Mouse (Mus musculus) liver, adult 2 months (tissue): ENCODE measurements around the gene Ednrb. TPM values are rescaled to one million over a fixed set of nuclear protein-coding genes. Genes with fewer than 3 reads are reported as not detected.

Source experiments
- DNase-seq: peaks from one replicate; pipeline ENCODE4 v3.0.0-alpha.2; 2011; ENCODE audit warnings: low read depth, low spot score; ENCODE audit errors: extremely low read depth
- H3K27ac ChIP-seq: fragments of 200-500 bp; replicated peaks from 2 replicates; pipeline ENCODE4 v1.5.1; 2012; ENCODE audit warnings: low read depth, mild to moderate bottlenecking, control low read depth, inconsistent platforms, low read length; ENCODE audit not compliant: insufficient read depth
- H3K27me3 ChIP-seq: fragments of 200-500 bp; 2 replicates; pipeline ENCODE4 v1.6.1; 2012; ENCODE audit warnings: mild to moderate bottlenecking, moderate library complexity, low read length, inconsistent platforms; ENCODE audit not compliant: control insufficient read depth, insufficient read depth
- H3K36me3 ChIP-seq: fragments of 200-500 bp; 2 replicates; pipeline ENCODE4 v1.6.1; 2012; ENCODE audit warnings: low read length, inconsistent platforms; ENCODE audit not compliant: control insufficient read depth, insufficient read depth
- H3K4me1 ChIP-seq: fragments of 200-500 bp; 2 replicates; pipeline ENCODE4 v1.6.1; 2011; ENCODE audit warnings: low read length; ENCODE audit not compliant: control insufficient read depth, insufficient read depth
- H3K4me3 ChIP-seq: fragments of 200-500 bp; 2 replicates; pipeline ENCODE4 v1.5.1; 2011; ENCODE audit warnings: low read depth, mild to moderate bottlenecking, control low read depth, low read length, moderate library complexity; ENCODE audit not compliant: insufficient read depth
- H3K79me2 ChIP-seq: fragments of 200-500 bp; 2 replicates; pipeline ENCODE4 v1.6.1; 2012; ENCODE audit warnings: inconsistent platforms, mild to moderate bottlenecking, low read length, moderate library complexity; ENCODE audit not compliant: control insufficient read depth, insufficient read depth
- H3K9ac ChIP-seq: fragments of 200-500 bp; 2 replicates; pipeline ENCODE4 v1.6.1; 2012; ENCODE audit warnings: low read depth, mild to moderate bottlenecking, control low read depth, inconsistent platforms, low read length
- CTCF ChIP-seq: fragments of 200-500 bp; IDR thresholded peaks from 2 replicates; pipeline ENCODE4 v1.5.1; 2011; ENCODE audit warnings: low read depth, low read length, control low read depth
- POLR2A ChIP-seq: fragments of 200-500 bp; IDR thresholded peaks from 2 replicates; pipeline ENCODE4 v1.6.1; 2011; ENCODE audit warnings: low read length, control low read depth; ENCODE audit not compliant: insufficient read depth; ENCODE audit errors: extremely low read depth
- WGBS: fragments of 180-500 bp; shearing (Covaris S2); methylation state at CpG from one replicate; pipeline ENCODE4 v1.1.7; 2018; 5-methylcytosine and 5-hydroxymethylcytosine counted together
- polyA plus RNA-seq: library from polyadenylated mRNA; depleted of rRNA; stranded (reverse); fragments of >200 nt; gene quantifications from 2 replicates; pipeline ENCODE4 v1.2.3, GENCODE M21; 2012
- total RNA-seq: library from RNA; depleted of rRNA; stranded (reverse); fragments of >200 nt; gene quantifications from 2 replicates; pipeline ENCODE4 v1.2.3, GENCODE M21; 2014

Ednrb gene
- total and polyA plus RNA-seq, 2 experiments: 2.8 to 12.0 TPM

DNA sequence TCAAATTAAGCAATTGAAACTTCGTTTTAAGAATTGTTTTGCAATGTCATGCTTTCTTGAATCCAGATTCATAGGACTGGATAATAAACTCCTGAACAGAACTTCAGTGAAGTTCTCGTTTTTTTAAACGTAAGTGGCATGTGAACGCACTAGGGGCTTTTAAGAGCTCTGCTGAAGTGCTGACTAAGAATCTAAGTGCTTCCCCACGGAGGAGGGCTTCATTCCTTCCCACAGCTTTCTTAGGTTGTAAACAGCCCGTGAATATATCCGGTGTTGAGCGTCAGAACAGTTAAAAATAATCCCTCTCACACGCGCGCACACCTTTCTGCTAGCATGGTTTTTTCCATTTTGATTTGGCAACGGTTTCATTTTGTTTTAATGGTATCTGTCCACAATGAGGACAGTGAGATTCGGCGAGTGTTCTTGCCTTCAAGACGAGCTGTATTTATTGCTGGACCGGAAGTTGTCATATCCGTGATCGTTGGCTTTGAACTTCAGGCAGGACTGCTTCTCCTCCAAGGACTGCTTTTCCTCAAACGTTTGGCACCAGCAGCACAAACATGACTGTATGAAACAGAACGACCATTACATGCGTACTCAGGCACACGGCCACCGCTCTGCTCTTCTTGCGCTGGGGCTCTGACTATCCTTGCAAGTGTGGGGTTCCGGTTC, 27.4 kb downstream of the Ednrb start:
- H3K9ac ChIP-seq: no peak overlapping the region
- H3K27ac ChIP-seq: no peak overlapping the region
- TF ChIP-seq POLR2A (no peak), CTCF (no peak)
- 66% methylated on average over 25 of the region's 25 CpGs for WGBS
- H3K27me3 ChIP-seq: no peaks in the 10 kb centered on the region
- H3K4me1 ChIP-seq: no peaks in the 10 kb centered on the region
- no peaks in the 10 kb centered on the region for H3K79me2 ChIP-seq
- DNase-seq: peak; percentile 26
- 0 out of 2 replicates have a peak overlapping the region, but pooled peaks have one; percentile 11 for H3K4me3 ChIP-seq
- no peaks in the 10 kb centered on the region; the same call in 1 of the 2 replicates for H3K36me3 ChIP-seq

DNA sequence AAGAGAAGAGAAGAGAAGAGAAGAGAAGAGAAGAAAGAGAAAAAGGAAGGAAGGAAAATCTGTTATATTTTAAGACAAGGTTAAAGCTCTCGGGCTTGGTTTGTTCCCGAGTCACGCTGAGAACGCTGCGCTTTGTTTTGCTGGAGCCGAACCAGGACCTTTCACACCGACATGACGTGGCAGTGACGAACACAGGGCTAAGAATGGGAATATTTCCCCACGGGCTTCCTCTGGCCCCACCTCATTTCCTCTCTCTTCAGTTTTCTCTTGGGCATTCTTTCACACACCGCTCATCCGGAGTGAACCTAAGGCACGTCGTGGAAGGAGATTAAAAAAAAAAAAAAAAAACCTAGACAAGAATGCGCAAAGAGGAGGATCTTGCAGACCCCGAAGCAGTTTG, 28.7 kb downstream of the Ednrb start:
- no peak overlapping the region for H3K9ac ChIP-seq
- no peak overlapping the region for H3K4me3 ChIP-seq
- no peaks in the 10 kb centered on the region; the same call in 1 of the 2 replicates for H3K36me3 ChIP-seq
- DNase-seq: peak; percentile 8
- H3K27ac ChIP-seq: no peak overlapping the region
- H3K79me2 ChIP-seq: no peaks in the 10 kb centered on the region
- H3K27me3 ChIP-seq: no peaks in the 10 kb centered on the region
- WGBS: 66% methylated on average over 16 of the region's 16 CpGs
- TF ChIP-seq CTCF (no peak), POLR2A (no peak)
- H3K4me1 ChIP-seq: no peaks in the 10 kb centered on the region

GRCm38 (mm10) chr14:103814015-103814691, 30.0 kb downstream of the Ednrb start:
- Histone ChIP-seq H3K36me3 (no peaks in the 10 kb centered on the region; the same call in 1 of the 2 replicates), H3K27me3 (no peaks in the 10 kb centered on the region), H3K27ac (no peak overlapping the region), H3K4me1 (no peaks in the 10 kb centered on the region), H3K79me2 (no peaks in the 10 kb centered on the region), H3K4me3 (no peak overlapping the region), H3K9ac (no peak overlapping the region)
- 72% methylated on average over 10 of the region's 10 CpGs for WGBS
- DNase-seq: no peak
- no peak for TF ChIP-seq CTCF

DNA sequence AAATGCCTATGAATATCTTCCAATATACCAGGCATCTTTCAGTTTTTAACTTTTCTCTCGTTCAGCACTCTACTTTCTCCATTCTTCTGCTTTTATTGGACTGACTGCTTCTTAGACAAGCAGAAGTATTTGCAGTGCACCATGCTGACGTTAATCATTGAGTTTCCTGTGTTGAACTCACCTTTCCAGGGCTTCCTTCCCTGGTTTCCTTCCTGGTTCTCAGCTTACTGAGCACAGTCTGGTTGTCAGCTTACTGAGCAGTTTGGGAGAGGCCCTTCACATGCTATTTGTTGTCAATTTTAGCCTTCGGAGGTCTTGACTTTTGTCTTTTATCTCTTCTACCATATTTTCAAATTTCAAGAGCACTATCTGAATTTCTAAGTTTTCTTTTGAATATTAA, 31.0 kb downstream of the Ednrb start:
- Histone ChIP-seq H3K4me3 (no peak overlapping the region), H3K27me3 (no peaks in the 10 kb centered on the region), H3K9ac (no peak overlapping the region), H3K4me1 (no peaks in the 10 kb centered on the region), H3K36me3 (no peaks in the 10 kb centered on the region; the same call in 1 of the 2 replicates), H3K27ac (no peak overlapping the region), H3K79me2 (no peaks in the 10 kb centered on the region)
- TF ChIP-seq CTCF (no peak), POLR2A (no peak)
- no peak for DNase-seq
- 60% methylated on average over 3 of the region's 3 CpGs for WGBS

DNA sequence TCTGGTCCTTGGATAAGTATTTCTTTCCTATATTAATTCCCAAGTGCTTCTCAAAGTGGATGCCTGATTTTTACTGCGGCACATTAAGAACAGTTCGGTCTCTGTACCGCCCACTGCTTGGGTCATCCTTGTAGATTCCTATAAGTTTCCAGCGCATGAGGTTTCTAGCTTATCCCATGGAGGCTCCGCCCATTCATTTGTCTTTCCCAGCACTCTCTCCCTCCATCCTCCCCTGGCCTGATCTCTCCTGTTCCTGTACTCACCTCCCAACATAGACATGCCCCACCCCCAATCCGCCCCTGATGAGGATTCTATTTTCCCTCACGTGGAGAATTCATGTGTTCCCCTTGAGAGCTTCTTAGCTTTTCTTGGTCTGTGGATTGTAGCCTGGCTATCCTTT, 32.9 kb downstream of the Ednrb start:
- Histone ChIP-seq H3K79me2 (no peaks in the 10 kb centered on the region), H3K9ac (no peak overlapping the region), H3K27me3 (no peaks in the 10 kb centered on the region), H3K4me1 (no peaks in the 10 kb centered on the region), H3K4me3 (no peak overlapping the region), H3K36me3 (no peaks in the 10 kb centered on the region), H3K27ac (no peak overlapping the region)
- TF ChIP-seq POLR2A (no peak), CTCF (no peak)
- 90% methylated on average over 7 of the region's 7 CpGs for WGBS
- DNase-seq: no peak
